Mouse (Mus musculus): ENCODE results near the gene Gm14685. TPM values are rescaled to one million over a fixed set of nuclear protein-coding genes. Genes with fewer than 3 reads are reported as not detected.
"Not testable (repeated sequence)": the region's sequence is repeated elsewhere in the genome, so short reads cannot be mapped to it uniquely, and the experiment has no call there.

Gm14685 gene
- total RNA-seq (2021), result under 1 TPM in 1 of 2 experiments, not detected in 1; 0.13 TPM
- long read RNA-seq, experiment 1, partial matches to known transcripts, result 0 of 1 reads
- long read RNA-seq, experiment 1, other reads (novel, unspliced or antisense), result 1 of 1 reads
- long read RNA-seq, experiment 2, partial matches to known transcripts, result 0 of 1 reads
- long read RNA-seq, experiment 2, other reads (novel, unspliced or antisense), result 1 of 1 reads

GRCm38 (mm10) chrX:73116747-73117146 is at the start of gene Gm14685:
Gene Gm14685 (plus strand): TSS chrX:73117047.
- not testable (repeated sequence) for DNase-seq

GRCm38 (mm10) chrX:73082267-73083055 is 34.4 kb upstream of the Gm14685 start, which contains the start of gene Xlr4a:
Gene Xlr4a (minus strand): TSS chrX:73082478.
- DNase-seq, result not testable (repeated sequence)

GRCm38 (mm10) chrX:73096941-73097508 is 19.8 kb upstream of the Gm14685 start, which contains the start of gene Xlr3a:
Gene Xlr3a (minus strand): TSS chrX:73097095.
- not testable (repeated sequence) for DNase-seq

- DNase-seq, result not testable (repeated sequence)
Observed at GRCm38 (mm10) chrX:73122859-73123829, 6.3 kb downstream of the Gm14685 start.

GRCm38 (mm10) chrX:73143218-73143618 is 26.4 kb downstream of the Gm14685 start:
- not testable (repeated sequence) for DNase-seq

GRCm38 (mm10) chrX:73148496-73148895 is 31.6 kb downstream of the Gm14685 start, which contains the start of gene Xlr5b:
Gene Xlr5b (plus strand): TSS chrX:73148796.
- DNase-seq, result not testable (repeated sequence)

- not testable (repeated sequence) for DNase-seq
Observed at GRCm38 (mm10) chrX:73149350-73149749, 32.5 kb downstream of the Gm14685 start, which contains the start of gene DXBay18. Gene DXBay18 (minus strand): TSS chrX:73149450.

- not testable (repeated sequence) for DNase-seq
Observed at GRCm38 (mm10) chrX:73176889-73177288, 60.0 kb downstream of the Gm14685 start, which contains the start of gene Spin2d. Gene Spin2d (minus strand): TSS chrX:73176989.

Other genes starting within 250 kb of the Gm14685 start
- 10 to 100 TPM; 48.7 to 49.5 TPM for gene Cetn2, start 198.6 kb upstream of the Gm14685 start, total RNA-seq (2021)
- 10 to 100 TPM; 48.7 to 50.8 TPM for gene Nsdhl, start 198.5 kb upstream of the Gm14685 start, total RNA-seq (2021)
- 1 to 10 TPM; 3.4 TPM for gene Zfp185, start 129.7 kb upstream of the Gm14685 start, total RNA-seq (2021)
- gene Pnma5, start 79.9 kb upstream of the Gm14685 start, total RNA-seq (2021), result under 1 TPM; 0.10 to 0.30 TPM
- under 1 TPM; 0.10 to 0.13 TPM for gene Pnma3, start 52.3 kb upstream of the Gm14685 start, total RNA-seq (2021)
- 1 to 10 TPM in 1 of 2 experiments, under 1 TPM in 1; 0.53 to 1.2 TPM for gene Xlr4a, start 34.6 kb upstream of the Gm14685 start, total RNA-seq (2021)
- under 1 TPM; 0.53 to 0.76 TPM for gene Xlr3a, start 20.0 kb upstream of the Gm14685 start, total RNA-seq (2021)
- gene Xlr5b, start 31.7 kb downstream of the Gm14685 start, total RNA-seq (2021), result not detected
- under 1 TPM in 1 of 2 experiments, not detected in 1; 0.10 TPM for gene DXBay18, start 32.4 kb downstream of the Gm14685 start, total RNA-seq (2021)
- not detected for gene Spin2d, start 59.9 kb downstream of the Gm14685 start, total RNA-seq (2021)
- gene Xlr3b, start 75.2 kb downstream of the Gm14685 start, total RNA-seq (2021), result 10 to 100 TPM in 1 of 2 experiments, 1 to 10 TPM in 1; 5.4 to 10.2 TPM
- gene Xlr4b, start 97.3 kb downstream of the Gm14685 start, total RNA-seq (2021), result under 1 TPM in 1 of 2 experiments, not detected in 1; 0.63 TPM
- gene F8a, start 111.2 kb downstream of the Gm14685 start, total RNA-seq (2021), result 10 to 100 TPM in 1 of 2 experiments, 1 to 10 TPM in 1; 9.0 to 10.1 TPM
- under 1 TPM in 1 of 2 experiments, not detected in 1; 0.99 TPM for gene Xlr4c, start 126.1 kb downstream of the Gm14685 start, total RNA-seq (2021)
- under 1 TPM in 1 of 2 experiments, not detected in 1; 0.26 TPM for gene Xlr3c, start 148.3 kb downstream of the Gm14685 start, total RNA-seq (2021)
- gene Xlr5a, start 175.9 kb downstream of the Gm14685 start, total RNA-seq (2021), result not detected
- gene Xlr5c, start 175.9 kb downstream of the Gm14685 start, total RNA-seq (2021), result not detected
- not detected for gene Gm45015, start 219.8 kb downstream of the Gm14685 start, total RNA-seq (2021)
- 10 to 100 TPM; 22.5 to 24.5 TPM for gene Zfp275, start 225.6 kb downstream of the Gm14685 start, total RNA-seq (2021)

All from adrenal gland, postnatal 36 days (tissue).